Mouse (Mus musculus) ovary, postnatal 36 days (tissue): ENCODE data around the gene Olfr159.
"Not testable (repeated sequence)": the region's sequence is repeated elsewhere in the genome, so short reads cannot be mapped to it uniquely, and the experiment has no call there.

ENCODE experiments used
- DNase-seq: peaks from one replicate; pipeline ENCODE4 v3.0.0; 2022; ENCODE audit warnings: low spot score, mixed read lengths

Gene Olfr159

GRCm38 (mm10) chr4:43770909-43771308 lies at the start of gene Olfr159:
Gene Olfr159 (minus strand): TSS chr4:43771009.
- no peak for DNase-seq

GRCm38 (mm10) chr4:43798936-43799335 lies 28.1 kb upstream of the Olfr159 start:
- no peak for DNase-seq

DNA sequence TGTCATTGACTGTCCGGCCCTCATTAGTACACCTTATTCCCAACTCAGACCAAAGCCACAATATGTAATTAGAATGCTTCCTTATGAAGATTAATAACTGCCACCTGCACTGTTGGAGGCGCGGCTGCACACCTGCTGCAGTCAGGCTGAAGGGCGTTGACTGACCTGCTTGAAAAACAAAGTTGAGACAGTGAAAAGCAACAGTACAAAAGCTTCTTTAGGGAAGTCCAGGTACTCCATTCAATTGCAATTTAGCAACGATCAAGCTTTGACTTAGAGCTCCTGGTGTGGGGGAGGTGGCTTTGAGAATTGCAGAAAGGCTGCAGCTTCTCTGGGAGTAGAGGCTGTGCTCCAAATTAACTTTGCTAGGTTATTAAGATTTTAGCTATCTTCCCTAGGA lies 25.0 kb upstream of the Olfr159 start:
- not testable (repeated sequence) for DNase-seq

GRCm38 (mm10) chr4:43795296-43795695 lies 24.5 kb upstream of the Olfr159 start:
- DNase-seq = no peak

DNA sequence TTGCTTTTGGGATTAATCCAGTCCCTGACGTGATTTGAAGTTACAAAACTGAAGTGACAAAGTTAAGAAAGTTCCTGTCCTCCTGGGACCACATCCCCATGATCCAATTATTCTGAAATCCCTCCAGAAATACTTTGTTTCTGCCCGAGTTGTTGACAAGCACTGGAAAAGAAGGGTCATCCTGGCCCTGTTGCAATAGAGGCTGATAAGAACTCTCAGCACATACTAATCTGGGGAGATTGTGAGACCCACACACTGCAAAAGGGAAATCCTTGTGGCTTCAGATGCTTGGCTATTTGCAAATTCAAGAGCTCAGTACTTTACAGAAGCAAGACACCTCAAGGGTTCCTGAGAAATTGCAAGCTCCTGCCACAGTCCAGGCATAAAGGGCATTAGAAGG lies 1.5 kb upstream of the Olfr159 start:
- no peak for DNase-seq

- DNase-seq = no peak
Observed at GRCm38 (mm10) chr4:43771626-43772025, 817 bp upstream of the Olfr159 start.

GRCm38 (mm10) chr4:43769374-43769773 lies 1.4 kb downstream of the Olfr159 start:
- DNase-seq = no peak

DNA sequence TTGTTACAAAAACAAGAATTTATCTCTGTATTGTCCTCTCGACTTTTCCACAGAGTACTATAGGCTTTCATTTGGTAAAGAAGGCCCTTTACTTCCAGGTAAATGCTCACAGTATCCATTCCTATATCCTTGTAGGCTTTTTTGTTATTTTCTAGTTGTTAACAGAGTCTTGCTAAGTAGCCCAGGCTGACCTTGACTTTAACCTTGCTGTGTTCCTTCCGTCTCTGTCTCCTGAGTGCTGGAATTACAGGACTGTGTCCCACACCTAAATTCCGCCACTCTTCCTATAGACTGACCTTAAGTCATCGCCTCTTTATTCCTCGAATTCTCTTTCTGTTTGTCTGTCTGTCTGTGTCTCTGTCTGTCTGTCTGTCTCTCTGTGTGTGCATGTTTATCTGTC lies 2.5 kb downstream of the Olfr159 start:
- DNase-seq = no peak

- peak; percentile 41 for DNase-seq
Observed at GRCm38 (mm10) chr4:43763410-43763809, 7.4 kb downstream of the Olfr159 start.

DNA sequence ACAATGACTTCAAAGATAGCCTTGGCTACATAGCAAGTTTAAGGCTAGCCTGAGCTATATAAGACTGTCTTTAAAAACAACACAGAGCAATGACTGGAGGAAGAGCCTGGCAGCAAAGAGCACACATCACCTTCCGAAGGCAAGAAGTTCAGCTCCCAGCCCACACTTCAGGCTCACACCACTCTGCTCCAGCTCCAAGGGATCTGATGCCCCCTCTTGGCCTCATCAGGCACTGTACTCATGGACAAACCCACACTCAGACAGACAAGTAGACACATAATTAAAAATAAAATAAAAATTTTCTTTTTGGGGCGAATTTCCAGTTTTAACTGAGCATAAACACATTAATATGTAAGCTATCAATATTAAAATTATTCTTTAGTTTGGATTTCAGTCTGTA lies 9.5 kb downstream of the Olfr159 start:
- DNase-seq = no peak

DNA sequence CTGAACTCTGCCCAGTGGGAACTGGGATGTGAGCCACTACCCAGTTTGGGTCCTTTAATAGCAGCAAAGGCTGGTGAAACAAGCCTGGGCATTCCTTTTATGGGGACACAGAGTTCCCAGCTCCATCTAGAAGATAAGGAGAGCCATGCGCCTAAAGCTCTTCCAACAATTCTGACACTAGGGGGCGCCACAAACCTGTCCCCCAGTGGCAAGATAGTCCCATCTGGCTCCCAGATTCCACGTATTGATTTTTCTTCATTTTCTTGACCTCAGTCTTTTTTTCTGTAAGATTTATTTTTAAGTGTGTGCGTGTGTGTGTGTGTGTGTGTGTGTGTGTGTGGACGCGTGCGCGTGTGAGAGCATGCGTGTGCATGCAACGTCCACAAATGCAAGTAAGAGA lies 10.3 kb downstream of the Olfr159 start:
- DNase-seq = peak; percentile 37

- DNase-seq = no peak
Observed at GRCm38 (mm10) chr4:43759571-43760418, 11.0 kb downstream of the Olfr159 start.

DNA sequence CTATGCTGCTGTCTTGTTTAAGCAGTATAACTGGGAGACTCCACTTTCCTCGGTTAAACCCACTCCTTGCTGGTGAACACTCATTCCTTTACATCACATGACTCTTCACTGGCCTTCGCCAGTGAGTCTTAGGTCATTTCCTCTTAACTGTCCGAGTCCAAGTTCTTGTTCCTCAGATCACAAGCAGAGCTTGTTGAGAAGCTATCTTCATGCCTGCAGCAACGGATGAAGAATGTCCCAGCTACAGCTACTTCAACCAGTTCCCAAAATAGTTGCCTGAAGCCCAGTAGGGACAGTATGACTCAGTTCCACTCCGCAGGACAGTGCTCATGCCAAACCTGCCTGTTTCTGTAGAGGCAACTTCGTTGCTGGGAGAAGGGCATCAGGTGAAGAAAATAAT lies 13.6 kb downstream of the Olfr159 start:
- DNase-seq = no peak

DNA sequence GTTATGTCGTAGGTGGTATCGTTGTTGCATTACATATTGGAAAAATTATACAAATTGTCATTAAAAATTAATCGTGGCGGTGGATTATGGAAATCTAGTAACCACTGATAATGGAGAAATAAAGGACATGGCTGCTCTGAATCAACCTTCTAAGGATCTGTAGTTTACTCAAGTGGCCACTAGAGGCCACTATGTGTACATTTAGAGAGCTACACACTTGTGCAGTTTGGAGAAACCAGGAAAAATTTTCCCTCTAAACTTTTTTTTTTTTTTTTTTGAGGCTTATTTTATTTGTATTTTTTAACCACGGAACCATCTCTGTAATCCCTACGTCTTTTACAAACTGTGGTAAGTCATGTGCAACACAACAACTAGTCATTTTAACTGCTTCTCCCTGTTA lies 25.6 kb downstream of the Olfr159 start:
- DNase-seq = no peak

- no peak for DNase-seq
Observed at GRCm38 (mm10) chr4:43743099-43743498, 27.7 kb downstream of the Olfr159 start.

GRCm38 (mm10) chr4:43742637-43743036 lies 28.2 kb downstream of the Olfr159 start:
- DNase-seq = no peak

- DNase-seq = no peak
Observed at GRCm38 (mm10) chr4:43741526-43741925, 29.3 kb downstream of the Olfr159 start.

DNA sequence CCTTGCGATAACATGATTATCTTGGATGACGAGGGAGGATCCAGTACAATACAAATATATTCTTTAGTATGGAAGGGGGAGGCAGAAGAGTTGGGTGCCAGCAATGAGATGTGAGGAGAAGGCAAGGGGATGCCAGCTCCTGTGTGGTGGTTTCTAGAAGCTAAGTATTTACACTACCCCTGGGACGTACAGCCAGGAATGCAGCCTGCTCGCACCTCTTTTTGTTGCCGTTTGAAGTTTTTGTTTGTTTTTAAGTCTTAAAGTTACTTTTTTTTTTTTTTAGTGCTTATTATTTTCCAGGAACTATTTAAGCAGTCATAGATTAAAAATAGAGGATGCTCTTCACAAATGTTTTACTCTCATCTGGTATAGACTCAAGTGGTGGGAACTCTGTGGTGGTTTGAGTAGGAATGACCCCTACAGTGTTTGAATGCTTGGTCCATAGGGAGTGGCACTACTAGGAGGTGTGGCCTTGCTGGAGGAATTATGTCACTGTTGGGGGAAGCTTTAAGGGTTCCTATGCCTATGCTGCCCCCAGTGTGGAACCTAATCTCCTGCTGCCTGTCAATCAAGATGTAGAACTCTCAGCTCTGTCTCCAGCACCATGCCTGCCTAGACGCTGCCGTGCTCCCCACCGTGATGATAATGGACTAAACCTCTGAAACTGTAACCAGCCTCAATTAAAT lies 31.7 kb downstream of the Olfr159 start:
- no peak for DNase-seq

DNA sequence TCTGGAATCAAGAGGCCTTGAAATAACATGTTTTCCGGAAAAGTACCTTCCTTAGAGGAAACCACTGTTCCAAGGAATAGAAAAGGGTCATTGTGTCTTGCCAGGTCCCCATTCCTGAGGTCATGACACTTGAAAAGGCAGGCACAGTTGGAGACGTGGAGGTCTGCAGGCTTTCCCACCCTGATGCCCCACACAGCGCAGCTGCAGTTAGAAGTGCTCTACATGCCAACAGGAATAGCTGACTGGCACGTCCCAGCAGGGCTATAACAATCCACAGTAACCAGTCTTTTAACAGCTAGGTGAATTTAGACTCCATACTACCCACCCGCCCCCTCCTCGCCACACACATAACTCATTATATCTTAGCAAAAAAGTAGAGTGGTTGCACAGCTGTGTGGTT lies 33.7 kb downstream of the Olfr159 start:
- DNase-seq = no peak

- DNase-seq = no peak
Observed at GRCm38 (mm10) chr4:43733186-43733585, 37.6 kb downstream of the Olfr159 start.

GRCm38 (mm10) chr4:43732171-43732570 lies 38.6 kb downstream of the Olfr159 start:
- no peak for DNase-seq

GRCm38 (mm10) chr4:43730750-43731297 lies 40.0 kb downstream of the Olfr159 start:
- DNase-seq = no peak
